Mouse (Mus musculus) embryonic facial prominence, embryonic 10.5 days (tissue): ENCODE data around the gene Cdk19. TPM values are rescaled to one million over a fixed set of nuclear protein-coding genes. Genes with fewer than 3 reads are reported as not detected.

Source experiments
- DNase-seq: peaks from one replicate; pipeline ENCODE4 v3.0.0-alpha.2; 2017; ENCODE audit warnings: low spot score
- H3K27ac ChIP-seq: fragments of 300-500 bp; sonication (generic); replicated peaks from 2 replicates; pipeline ENCODE4 v1.5.1; 2016; ENCODE audit warnings: mild to moderate bottlenecking
- H3K27me3 ChIP-seq: fragments of 300-500 bp; sonication (generic); replicated peaks from 2 replicates; pipeline ENCODE4 v1.6.1; 2016; ENCODE audit warnings: low read depth, mild to moderate bottlenecking; ENCODE audit not compliant: poor library complexity, severe bottlenecking
- H3K36me3 ChIP-seq: fragments of 300-500 bp; sonication (generic); replicated peaks from 2 replicates; pipeline ENCODE4 v1.6.1; 2016; ENCODE audit warnings: mild to moderate bottlenecking, moderate library complexity
- H3K4me1 ChIP-seq: fragments of 300-500 bp; sonication (generic); 2 replicates; pipeline ENCODE4 v1.6.1; 2016
- H3K4me3 ChIP-seq: fragments of 300-500 bp; sonication (generic); 2 replicates; pipeline ENCODE4 v1.5.1; 2016; ENCODE audit warnings: mild to moderate bottlenecking, moderate library complexity
- H3K9me3 ChIP-seq: fragments of 300-500 bp; sonication (generic); 2 replicates; pipeline ENCODE4 v1.6.1; 2016; ENCODE audit warnings: mild to moderate bottlenecking
- WGBS: fragments of 180-500 bp; shearing (Covaris S2); methylation state at CpG from one replicate; pipeline ENCODE4 v1.1.7; 2016; 5-methylcytosine and 5-hydroxymethylcytosine counted together
- polyA plus RNA-seq: library from polyadenylated mRNA; unstranded; fragments of >200 nt; fragmentation: Nextera tagmentation; extraction: Ambion mirVana; gene quantifications from 2 replicates; pipeline ENCODE4 v1.2.1, GENCODE M21; 2016

Cdk19 gene
- polyA plus RNA-seq, 1 experiment from 2014 or later: 7.8 TPM

DNA sequence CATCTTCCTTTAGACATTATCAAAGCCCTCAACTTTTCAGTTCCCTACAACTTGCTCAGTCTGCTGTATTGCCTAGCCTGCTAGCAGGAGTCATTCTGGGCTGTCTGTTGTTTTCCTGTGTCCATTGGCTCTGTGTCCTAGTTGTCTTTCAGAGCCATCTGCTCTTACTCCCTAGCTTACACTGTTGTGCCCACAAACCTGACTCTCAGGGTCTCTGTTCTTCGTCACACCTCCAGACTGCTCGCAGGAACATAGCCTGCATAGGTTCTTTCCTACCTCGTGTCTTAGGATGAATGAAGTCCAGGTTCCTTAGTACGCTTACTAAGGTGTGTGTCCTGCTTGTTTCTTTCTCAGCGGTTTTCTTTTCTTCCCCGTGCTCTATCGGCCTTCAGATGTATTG lies 35.5 kb downstream of the Cdk19 start:
- Histone ChIP-seq H3K4me3 (no peak overlapping the region), H3K36me3 (0 out of 2 replicates have a peak, but pooled peaks cover 3% of the 10 kb centered on the region), H3K27ac (no peak overlapping the region), H3K9me3 (no peaks in the 10 kb centered on the region), H3K27me3 (no peaks in the 10 kb centered on the region), H3K4me1 (peaks cover 17% of the 10 kb centered on the region)
- WGBS: 86% methylated on average over 7 of the region's 7 CpGs
- DNase-seq: no peak

DNA sequence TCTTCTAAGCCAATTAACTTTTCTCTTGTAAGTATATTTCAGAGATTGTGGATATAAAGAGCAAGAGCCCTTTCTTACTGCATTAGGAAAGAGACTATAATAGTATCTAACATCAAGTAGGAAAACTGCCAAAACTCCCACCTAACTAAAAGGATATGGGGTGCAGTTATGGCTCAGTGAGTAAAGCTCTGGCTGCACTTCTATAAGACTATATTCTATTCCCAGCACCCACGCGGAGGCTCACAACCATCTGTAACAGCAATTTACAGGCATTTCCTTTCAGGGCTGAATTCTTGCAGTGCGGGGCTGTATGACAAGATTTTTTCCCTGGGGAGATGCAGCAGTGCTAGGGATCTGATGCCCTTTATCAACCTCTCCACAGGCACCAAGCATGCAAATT lies 36.9 kb downstream of the Cdk19 start:
- 80% methylated on average over 3 of the region's 3 CpGs for WGBS
- Histone ChIP-seq H3K4me1 (peaks cover 21% of the 10 kb centered on the region), H3K9me3 (no peaks in the 10 kb centered on the region), H3K27ac (no peak overlapping the region), H3K36me3 (0 out of 2 replicates have a peak, but pooled peaks cover 3% of the 10 kb centered on the region), H3K27me3 (no peaks in the 10 kb centered on the region), H3K4me3 (no peak overlapping the region)
- DNase-seq: no peak

DNA sequence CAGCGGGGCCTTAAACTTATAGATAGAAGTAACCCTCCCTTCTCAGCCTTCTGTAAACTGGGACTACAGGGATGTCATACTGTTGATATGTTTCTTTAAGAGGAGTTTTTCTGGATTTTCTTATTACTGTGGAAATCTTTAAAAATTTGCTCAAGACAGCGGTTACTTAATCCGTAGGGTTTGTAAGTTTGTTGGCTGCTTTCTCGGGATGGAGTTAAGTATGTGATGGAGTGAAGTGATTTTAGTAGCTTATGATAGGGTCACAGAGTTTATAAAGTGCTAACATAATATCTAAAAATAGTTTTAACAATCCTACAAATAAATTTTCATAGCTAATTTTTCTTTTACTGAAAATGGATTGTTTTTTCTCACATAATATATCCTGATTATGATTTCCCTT lies 38.9 kb downstream of the Cdk19 start:
- Histone ChIP-seq H3K27me3 (no peaks in the 10 kb centered on the region), H3K4me3 (no peak overlapping the region), H3K36me3 (0 out of 2 replicates have a peak, but pooled peaks cover 3% of the 10 kb centered on the region), H3K9me3 (no peaks in the 10 kb centered on the region), H3K4me1 (peaks cover 9% of the 10 kb centered on the region; the same call in 1 of the 2 replicates), H3K27ac (no peak overlapping the region)
- DNase-seq: no peak
- 91% methylated on average over 4 of the region's 4 CpGs for WGBS

DNA sequence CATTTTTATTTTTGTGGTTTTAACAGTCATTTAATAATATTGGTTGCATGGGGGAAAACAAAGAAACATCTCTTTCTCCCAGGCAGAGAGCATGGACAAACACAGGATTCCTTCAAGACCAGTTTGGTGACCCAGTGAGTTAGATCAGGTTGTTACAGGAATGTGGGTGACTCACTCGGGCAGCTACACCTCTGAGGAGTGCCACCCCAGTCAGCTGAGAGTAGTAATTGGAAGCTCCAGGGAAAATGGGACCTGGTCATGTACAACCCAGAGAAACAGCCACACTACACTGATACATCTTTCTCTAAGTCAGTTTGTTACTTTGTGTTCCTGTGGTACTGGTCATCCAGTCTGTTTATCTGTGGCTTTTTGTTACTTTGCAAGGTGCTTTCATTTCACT lies 40.3 kb downstream of the Cdk19 start:
- Histone ChIP-seq H3K4me3 (no peak overlapping the region), H3K4me1 (peaks cover 9% of the 10 kb centered on the region; the same call in 1 of the 2 replicates), H3K9me3 (no peaks in the 10 kb centered on the region), H3K36me3 (0 out of 2 replicates have a peak, but pooled peaks cover 3% of the 10 kb centered on the region), H3K27ac (no peak overlapping the region), H3K27me3 (no peaks in the 10 kb centered on the region)
- DNase-seq: no peak
- 55% methylated on average over 1 of the region's 1 CpGs for WGBS

DNA sequence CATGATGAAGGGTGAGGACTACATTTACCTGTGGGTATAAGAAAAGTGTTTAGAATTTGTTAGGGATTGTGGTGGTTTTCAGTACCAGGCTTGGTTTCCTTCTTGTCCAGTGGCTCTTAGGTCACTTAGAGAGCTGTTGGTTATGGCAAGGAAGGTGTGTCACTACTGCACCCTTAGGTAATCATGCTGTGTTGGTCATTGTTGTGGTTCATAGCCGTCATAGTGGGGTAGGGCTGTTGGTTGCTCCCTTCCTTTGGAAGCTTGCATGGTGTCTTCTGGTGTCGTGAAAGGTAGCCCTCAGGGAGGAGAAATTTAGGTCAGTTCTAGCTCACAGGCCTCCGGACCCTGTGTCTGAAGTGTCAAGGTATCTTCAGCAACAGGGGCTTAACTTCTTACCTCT lies 46.0 kb downstream of the Cdk19 start:
- 87% methylated on average over 3 of the region's 3 CpGs for WGBS
- Histone ChIP-seq H3K27ac (no peak overlapping the region), H3K36me3 (peaks cover under 1% of the 10 kb centered on the region; the same call in 1 of the 2 replicates), H3K9me3 (no peaks in the 10 kb centered on the region), H3K4me3 (no peak overlapping the region), H3K4me1 (no peaks in the 10 kb centered on the region), H3K27me3 (no peaks in the 10 kb centered on the region)
- no peak for DNase-seq

DNA sequence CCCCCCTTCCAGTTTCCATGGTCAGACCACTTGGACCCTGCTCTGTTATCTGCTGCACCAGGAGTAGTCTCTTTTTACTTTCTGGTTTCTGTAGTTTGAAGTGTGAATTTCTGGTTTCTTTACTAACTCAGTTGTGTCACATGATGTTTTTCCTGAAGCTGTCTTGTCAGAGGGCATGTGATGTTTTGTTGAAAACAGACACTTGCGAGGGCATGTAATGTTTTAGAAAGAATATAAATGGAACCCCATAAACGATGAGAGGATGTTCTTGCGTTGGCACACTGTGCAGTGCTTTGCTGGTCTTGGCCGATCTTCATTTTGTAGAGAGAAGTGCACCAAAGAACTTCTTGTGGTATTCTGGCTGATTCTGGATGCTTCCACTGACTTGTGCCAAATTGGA lies 46.8 kb downstream of the Cdk19 start:
- no peak for DNase-seq
- H3K27ac ChIP-seq: no peak overlapping the region
- H3K4me3 ChIP-seq: no peak overlapping the region
- no peaks in the 10 kb centered on the region for H3K27me3 ChIP-seq
- no peaks in the 10 kb centered on the region for H3K4me1 ChIP-seq
- 94% methylated on average over 4 of the region's 4 CpGs for WGBS
- peaks cover 5% of the 10 kb centered on the region for H3K36me3 ChIP-seq
- H3K9me3 ChIP-seq: no peaks in the 10 kb centered on the region

DNA sequence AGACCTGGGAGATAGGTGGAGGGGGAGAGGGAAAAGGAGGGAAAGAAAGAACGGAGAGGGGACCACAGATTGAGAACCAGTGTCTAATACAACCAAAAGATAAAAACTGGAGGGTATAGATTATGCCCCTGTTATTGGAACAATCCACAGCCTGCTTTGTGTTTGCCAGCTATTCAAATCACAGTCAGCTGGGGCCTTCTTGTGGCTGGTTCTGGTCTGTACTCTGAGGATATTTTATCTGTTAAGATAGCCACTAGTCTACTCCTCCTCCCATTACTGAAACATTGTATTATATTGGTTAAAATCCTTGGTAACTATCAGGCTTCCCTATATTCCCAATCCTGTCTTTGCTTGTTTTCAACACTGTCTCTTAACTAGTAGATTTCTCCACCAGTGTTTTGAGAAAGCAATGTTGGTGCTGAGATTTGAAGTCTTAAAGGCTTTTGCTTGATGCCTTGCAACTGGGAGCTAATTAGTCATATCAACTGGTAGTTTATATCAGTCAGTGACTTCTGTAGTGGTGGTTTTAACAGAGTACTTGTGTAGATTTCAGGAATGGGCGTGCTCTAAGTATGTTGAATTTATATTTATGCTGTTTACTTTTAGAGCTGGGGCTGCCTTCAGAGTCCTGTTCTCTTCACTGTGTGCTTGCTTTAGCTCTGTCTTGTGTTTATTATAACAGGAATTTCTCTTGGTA lies 54.2 kb downstream of the Cdk19 start:
- WGBS: 87% methylated on average over 2 of the region's 2 CpGs

DNA sequence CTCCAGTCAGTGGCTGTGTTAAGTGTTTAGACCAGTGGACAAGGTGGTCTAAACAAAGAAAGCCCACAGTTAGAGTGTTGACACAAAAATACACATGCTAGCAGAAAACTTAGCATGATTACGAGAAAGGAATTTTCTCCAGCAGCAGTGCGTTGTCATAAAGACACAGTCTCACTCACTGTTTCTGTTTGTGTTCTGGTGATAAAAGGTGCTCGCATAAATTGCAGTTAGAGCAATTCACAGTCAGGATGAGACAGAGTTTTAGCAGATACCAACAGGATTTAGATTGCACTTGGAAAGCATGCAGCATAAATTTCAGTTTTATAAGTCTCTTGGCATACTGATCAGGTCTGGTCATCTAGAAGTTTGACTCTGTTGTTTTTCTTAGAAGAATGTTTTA lies 59.5 kb downstream of the Cdk19 start:
- no peak overlapping the region for H3K4me3 ChIP-seq
- H3K27me3 ChIP-seq: no peaks in the 10 kb centered on the region
- 89% methylated on average over 3 of the region's 3 CpGs for WGBS
- H3K4me1 ChIP-seq: no peaks in the 10 kb centered on the region
- no peak for DNase-seq
- H3K36me3 ChIP-seq: peaks cover 27% of the 10 kb centered on the region
- H3K27ac ChIP-seq: no peak overlapping the region
- H3K9me3 ChIP-seq: no peaks in the 10 kb centered on the region

More for the DNA sequence above, 54.2 kb downstream of the Cdk19 start:
- H3K36me3 ChIP-seq: peaks cover 24% of the 10 kb centered on the region
- no peak for DNase-seq
- no peaks in the 10 kb centered on the region for H3K27me3 ChIP-seq
- H3K27ac ChIP-seq: no peak overlapping the region
- no peak overlapping the region for H3K4me3 ChIP-seq
- no peaks in the 10 kb centered on the region for H3K9me3 ChIP-seq
- no peaks in the 10 kb centered on the region for H3K4me1 ChIP-seq

DNA sequence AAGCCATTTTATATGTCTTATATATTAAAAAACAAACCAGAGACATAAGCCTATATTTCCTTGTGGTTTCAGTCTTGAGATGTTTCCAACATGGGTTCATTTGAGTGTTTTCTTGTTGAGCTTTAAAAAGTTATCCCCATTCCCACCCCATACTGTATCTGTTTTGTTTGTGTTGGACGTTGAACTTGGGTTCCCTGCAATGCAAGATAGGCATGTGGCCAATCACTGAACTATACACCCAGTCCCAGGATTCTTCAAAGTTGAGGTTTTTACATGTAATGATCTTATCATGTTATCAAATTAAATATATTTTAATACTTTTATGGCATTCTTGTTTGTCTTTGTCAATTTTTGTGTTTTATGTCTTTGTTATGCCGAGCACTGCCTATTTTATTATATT lies 60.0 kb downstream of the Cdk19 start:
- H3K9me3 ChIP-seq: no peaks in the 10 kb centered on the region
- no peaks in the 10 kb centered on the region for H3K27me3 ChIP-seq
- no peak overlapping the region for H3K4me3 ChIP-seq
- H3K27ac ChIP-seq: no peak overlapping the region
- WGBS: 82% methylated on average over 2 of the region's 2 CpGs
- no peaks in the 10 kb centered on the region for H3K4me1 ChIP-seq
- no peak for DNase-seq
- peaks cover 27% of the 10 kb centered on the region for H3K36me3 ChIP-seq

DNA sequence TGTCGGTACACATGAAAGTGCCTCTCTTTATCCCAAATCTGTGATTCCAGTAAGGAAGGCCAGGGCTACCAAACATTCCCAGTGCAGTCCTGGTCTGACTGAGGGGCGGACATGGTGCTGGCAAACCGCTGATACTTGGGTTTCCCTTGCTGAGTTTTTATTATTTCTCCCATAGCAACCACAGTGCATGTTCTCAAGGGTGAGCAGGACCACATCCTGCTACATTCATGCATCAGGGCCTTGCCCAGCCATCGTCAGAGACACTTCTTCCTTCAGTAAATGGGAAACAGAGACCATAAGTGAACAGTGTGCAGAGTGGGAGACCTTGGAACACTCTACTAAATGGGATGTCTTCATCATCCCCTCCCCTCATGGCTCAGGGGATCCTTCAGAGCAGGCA lies 60.9 kb downstream of the Cdk19 start:
- 82% methylated on average over 4 of the region's 4 CpGs for WGBS

DNA sequence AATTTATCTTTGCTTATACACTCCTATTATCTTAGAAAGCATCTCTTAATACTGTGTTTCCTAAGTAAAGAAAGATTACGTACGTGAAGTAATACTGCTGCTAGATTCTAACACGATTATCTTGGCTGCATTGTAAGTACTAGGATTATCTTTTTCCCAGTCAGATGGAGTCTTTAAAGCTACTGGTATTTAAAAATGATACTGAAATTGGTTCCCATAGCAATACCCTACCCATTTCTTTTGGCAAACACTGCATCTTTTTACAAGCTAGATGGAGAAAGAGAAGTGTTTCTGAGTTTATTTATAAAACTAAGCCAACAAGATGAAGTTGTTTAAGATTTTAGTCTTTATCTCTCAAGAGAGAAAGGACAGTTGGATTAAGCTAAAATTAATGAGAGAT lies 67.3 kb downstream of the Cdk19 start:
- Histone ChIP-seq H3K36me3 (peaks cover 11% of the 10 kb centered on the region), H3K27ac (no peak overlapping the region), H3K9me3 (no peaks in the 10 kb centered on the region), H3K4me3 (no peak overlapping the region), H3K4me1 (no peaks in the 10 kb centered on the region), H3K27me3 (no peaks in the 10 kb centered on the region)
- DNase-seq: no peak
- 91% methylated on average over 3 of the region's 3 CpGs for WGBS

More for the DNA sequence above, 60.9 kb downstream of the Cdk19 start:
- Histone ChIP-seq H3K4me1 (no peaks in the 10 kb centered on the region), H3K4me3 (no peak overlapping the region), H3K9me3 (no peaks in the 10 kb centered on the region), H3K36me3 (peaks cover 27% of the 10 kb centered on the region), H3K27me3 (no peaks in the 10 kb centered on the region), H3K27ac (no peak overlapping the region)
- no peak for DNase-seq

DNA sequence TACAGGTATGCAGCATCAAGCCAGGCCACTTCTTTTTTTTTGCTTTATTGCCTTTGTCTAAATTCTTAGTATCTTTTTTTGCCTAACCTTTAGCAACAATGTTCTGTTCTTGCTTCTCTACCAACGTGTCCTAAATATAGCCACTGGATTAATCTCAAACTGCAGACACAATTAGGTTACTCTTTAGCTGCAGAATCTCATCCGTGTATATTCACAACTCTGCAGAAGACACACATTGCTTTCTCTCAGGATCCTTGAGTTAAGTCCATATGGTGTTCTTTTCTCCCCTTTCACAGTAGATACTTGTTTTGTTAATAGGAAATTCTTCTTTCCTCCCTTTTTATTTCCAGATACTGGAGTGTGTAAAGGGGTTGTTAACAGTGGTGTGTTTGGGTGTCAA lies 70.0 kb downstream of the Cdk19 start:
- no peak for DNase-seq
- no peaks in the 10 kb centered on the region for H3K27me3 ChIP-seq
- H3K4me1 ChIP-seq: no peaks in the 10 kb centered on the region
- H3K4me3 ChIP-seq: no peak overlapping the region
- peaks cover 15% of the 10 kb centered on the region for H3K36me3 ChIP-seq
- H3K27ac ChIP-seq: no peak overlapping the region
- H3K9me3 ChIP-seq: no peaks in the 10 kb centered on the region
- 86% methylated on average over 2 of the region's 2 CpGs for WGBS

DNA sequence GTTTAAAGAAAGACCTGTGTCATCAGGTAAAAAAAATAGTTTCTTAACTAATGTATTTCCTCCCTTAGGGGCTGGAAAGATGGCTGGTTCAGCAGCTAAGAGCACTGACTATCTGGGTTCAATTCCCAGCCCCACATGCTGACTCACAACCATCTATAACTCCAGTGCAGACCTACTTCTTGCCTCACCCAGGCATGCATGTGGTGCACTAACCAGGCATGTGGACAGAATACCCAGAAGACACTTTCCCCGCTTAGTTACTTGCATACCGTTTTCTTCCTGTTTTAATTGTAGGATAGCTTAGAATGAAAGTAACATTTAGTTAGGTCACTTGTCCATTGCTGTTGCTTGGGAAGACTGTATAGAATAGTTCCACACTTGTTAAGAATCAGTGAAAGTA lies 72.0 kb downstream of the Cdk19 start:
- DNase-seq: no peak
- WGBS: 98% methylated on average over 2 of the region's 2 CpGs
- Histone ChIP-seq H3K36me3 (peaks cover 15% of the 10 kb centered on the region), H3K4me1 (no peaks in the 10 kb centered on the region), H3K4me3 (no peak overlapping the region), H3K9me3 (no peaks in the 10 kb centered on the region), H3K27ac (no peak overlapping the region), H3K27me3 (no peaks in the 10 kb centered on the region)
